Mouse (Mus musculus) cerebellum, postnatal 10 days (tissue): ENCODE data around the gene Rbpms2.

Source experiments
- DNase-seq, 2 experiments: peaks; one replicate each; pipeline ENCODE4 v3.0.0; 2021; ENCODE audit warnings: mixed read lengths in 2 of 2

The Rbpms2 gene

GRCm38 (mm10) chr9:65697992-65698391 is 68.5 kb downstream of the Rbpms2 start:
- DNase-seq = no peak

DNA sequence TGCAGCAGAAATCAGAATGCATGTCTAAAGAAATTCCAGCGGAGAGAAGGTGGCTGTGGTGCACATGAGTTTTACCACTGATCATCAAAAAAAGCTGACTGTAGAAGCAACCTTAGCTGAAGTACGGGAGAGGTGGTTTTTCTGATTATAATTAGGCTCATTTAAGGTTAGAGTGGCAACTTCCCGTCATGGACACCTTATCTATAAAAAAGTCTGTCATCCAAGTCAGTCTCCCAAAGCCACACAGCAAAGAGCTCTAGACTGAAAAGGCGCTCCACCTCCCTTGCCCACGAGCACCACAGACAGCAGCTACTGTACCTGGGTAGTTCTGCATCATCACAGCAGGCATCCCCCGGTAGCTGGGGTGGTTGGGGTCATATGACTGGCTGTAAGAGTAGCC is 71.1 kb downstream of the Rbpms2 start:
- no peak for DNase-seq

DNA sequence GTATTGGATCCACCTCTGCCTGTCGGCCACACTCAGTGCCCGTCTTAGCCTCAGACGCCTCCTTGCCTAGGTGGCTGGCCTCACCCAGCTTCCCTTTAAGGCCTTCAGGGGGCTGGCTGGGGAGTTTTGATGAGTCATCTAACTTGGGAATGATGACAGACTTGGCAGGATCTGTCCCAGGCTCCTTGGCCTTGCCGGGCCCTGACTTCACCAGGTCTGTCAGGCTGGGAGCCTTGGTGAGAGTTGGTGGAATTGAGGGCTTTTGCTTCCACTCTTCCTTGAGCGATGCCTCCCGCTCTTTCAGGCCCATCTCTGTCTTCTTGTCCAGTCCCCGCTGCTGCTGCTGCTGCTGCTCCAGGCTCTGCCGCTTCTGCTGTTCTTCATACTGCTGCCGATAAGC is 72.8 kb downstream of the Rbpms2 start:
- no peak for DNase-seq

GRCm38 (mm10) chr9:65703241-65703640 is 73.8 kb downstream of the Rbpms2 start:
- DNase-seq = no peak

- DNase-seq = no peak
Measured at GRCm38 (mm10) chr9:65703926-65704595, 74.6 kb downstream of the Rbpms2 start.
